Mouse (Mus musculus) midbrain, postnatal 0 days (tissue): ENCODE results near the gene Rer1. TPM values are rescaled to one million over a fixed set of nuclear protein-coding genes. Genes with fewer than 3 reads are reported as not detected.
A peak's percentile ranks its signal among the peaks of the same experiment; 100 is the strongest.

ENCODE experiments used
- ATAC-seq: fragments of 200-750 bp; cut with Nextera tagmentation; 2 replicates; pipeline ENCODE4 v1.8.0; 2017; ENCODE audit warnings: moderate number of reproducible peaks, mild to moderate bottlenecking, moderate TSS enrichment, moderate library complexity; ENCODE audit not compliant: low FRiP score
- DNase-seq: peaks from one replicate; pipeline ENCODE4 v3.0.0-alpha.2; 2015; ENCODE audit warnings: low spot score
- H3K27ac ChIP-seq: fragments of 300-500 bp; sonication (generic); 2 replicates; pipeline ENCODE4 v1.5.1; 2014; ENCODE audit warnings: low read depth, mild to moderate bottlenecking, low read length, mixed read lengths
- H3K27me3 ChIP-seq: fragments of 300-500 bp; sonication (generic); 2 replicates; pipeline ENCODE4 v1.6.1; 2014; ENCODE audit warnings: low read length, control low read depth, mixed read lengths; ENCODE audit not compliant: insufficient read depth
- H3K36me3 ChIP-seq: fragments of 300-500 bp; sonication (generic); 2 replicates; pipeline ENCODE4 v1.6.1; 2014; ENCODE audit warnings: low read length, control low read depth, mixed read lengths; ENCODE audit not compliant: insufficient read depth
- H3K4me1 ChIP-seq: fragments of 300-500 bp; sonication (generic); 2 replicates; pipeline ENCODE4 v1.6.1; 2014; ENCODE audit warnings: mild to moderate bottlenecking, control low read depth, antibody characterized with exemption, low read length, mixed read lengths; ENCODE audit not compliant: insufficient read depth
- H3K4me2 ChIP-seq: fragments of 300-500 bp; sonication (generic); 2 replicates; pipeline ENCODE4 v1.6.1; 2014; ENCODE audit warnings: low read depth, mild to moderate bottlenecking, low read length, mixed read lengths; ENCODE audit not compliant: poor library complexity, severe bottlenecking
- H3K4me3 ChIP-seq: fragments of 300-500 bp; sonication (generic); 2 replicates; pipeline ENCODE4 v1.5.1; 2014; ENCODE audit warnings: low read depth, mild to moderate bottlenecking, low read length, moderate library complexity
- H3K9ac ChIP-seq: fragments of 300-500 bp; sonication (generic); replicated peaks from 2 replicates; pipeline ENCODE4 v1.6.1; 2014; ENCODE audit warnings: mild to moderate bottlenecking, low read length, moderate library complexity, mixed read lengths; ENCODE audit not compliant: poor library complexity, severe bottlenecking
- H3K9me3 ChIP-seq: fragments of 300-500 bp; sonication (generic); 2 replicates; pipeline ENCODE4 v1.6.1; 2016; ENCODE audit warnings: low read length, control low read depth
- CTCF ChIP-seq: IDR thresholded peaks from 2 replicates; pipeline ENCODE4 v1.5.1; 2016; ENCODE audit warnings: antibody characterized with exemption, mild to moderate bottlenecking
- WGBS: fragments of 180-500 bp; shearing (Covaris S2); extraction: QIAGEN DNeasy Blood & Tissue Kit; methylation state at CpG from one replicate; pipeline ENCODE4 v1.1.7; 2014; 5-methylcytosine and 5-hydroxymethylcytosine counted together
- polyA plus RNA-seq: library from polyadenylated mRNA; unstranded; fragments of >200 nt; fragmentation: Nextera tagmentation; extraction: Ambion mirVana; gene quantifications from 2 replicates; pipeline ENCODE4 v1.2.1, GENCODE M21; 2015
- total RNA-seq: library from RNA; depleted of rRNA; stranded (reverse); fragments of >200 nt; gene quantifications from 2 replicates; pipeline ENCODE4 v1.2.3, GENCODE M21; 2014

Gene Rer1
- total and polyA plus RNA-seq, 2 experiments from 2014 or later: 91.4 to 132 TPM

GRCm38 (mm10) chr4:155066834-155067522 is 19.2 kb downstream of the Rer1 start, which contains the start of gene Pex10:
Gene Pex10, plus strand, starts transcription at chr4:155067016.
- H3K9ac ChIP-seq: peak within 1 kb of the TSS; percentile 67
- H3K4me3 ChIP-seq: peak within 1 kb of the TSS; percentile 64
- H3K27me3 ChIP-seq: no peaks in the 10 kb centered on the region
- peak within 1 kb of the TSS; percentile 62 for H3K27ac ChIP-seq
- peak; percentile 97 for DNase-seq
- TF ChIP-seq CTCF: no peak
- under 1% methylated on average over 43 of the region's 48 CpGs for WGBS
- peak within 1 kb of the TSS; percentile 59 for H3K4me2 ChIP-seq
- H3K9me3 ChIP-seq: no peaks in the 10 kb centered on the region
- H3K36me3 ChIP-seq: peaks cover 32% of the 10 kb centered on the region
- peak; percentile 92 for ATAC-seq
- H3K4me1 ChIP-seq: peaks cover 9% of the 10 kb centered on the region

GRCm38 (mm10) chr4:155065970-155066833 is 20.0 kb downstream of the Rer1 start:
- DNase-seq (peak; percentile 96), ATAC-seq (peak; percentile 62)
- Histone ChIP-seq H3K27me3 (no peaks in the 10 kb centered on the region), H3K27ac (peak overlapping the region; percentile 62), H3K36me3 (peaks cover 25% of the 10 kb centered on the region), H3K4me3 (peak overlapping the region; percentile 64), H3K9ac (0 out of 2 replicates have a peak overlapping the region, but pooled peaks have one; percentile 13), H3K9me3 (no peaks in the 10 kb centered on the region), H3K4me2 (peak overlapping the region; percentile 59), H3K4me1 (peaks cover 9% of the 10 kb centered on the region)
- 2% methylated on average over 15 of the region's 15 CpGs for WGBS
- peak; percentile 98 for TF ChIP-seq CTCF

GRCm38 (mm10) chr4:155064474-155064873 is 21.7 kb downstream of the Rer1 start:
- ATAC-seq: no peak

GRCm38 (mm10) chr4:155063895-155064294 is 22.3 kb downstream of the Rer1 start:
- ATAC-seq (no peak), DNase-seq (no peak)
- no peak overlapping the region for H3K9ac ChIP-seq
- H3K4me2 ChIP-seq: no peak overlapping the region
- no peaks in the 10 kb centered on the region for H3K27me3 ChIP-seq
- 57% methylated on average over 3 of the region's 3 CpGs for whole genome bisulfite sequencing
- no peak overlapping the region for H3K4me3 ChIP-seq
- no peak for TF ChIP-seq CTCF
- H3K9me3 ChIP-seq: no peaks in the 10 kb centered on the region
- 0 out of 2 replicates have a peak, but pooled peaks cover 7% of the 10 kb centered on the region for H3K36me3 ChIP-seq
- no peak overlapping the region for H3K27ac ChIP-seq
- peaks cover 9% of the 10 kb centered on the region for H3K4me1 ChIP-seq

More at GRCm38 (mm10) chr4:155064474-155064873, 21.7 kb downstream of the Rer1 start:
- Histone ChIP-seq H3K27ac (no peak overlapping the region), H3K4me1 (peaks cover 9% of the 10 kb centered on the region), H3K27me3 (no peaks in the 10 kb centered on the region), H3K9ac (no peak overlapping the region), H3K4me3 (no peak overlapping the region), H3K36me3 (peaks cover 10% of the 10 kb centered on the region; the same call in 1 of the 2 replicates), H3K9me3 (no peaks in the 10 kb centered on the region), H3K4me2 (no peak overlapping the region)
- WGBS: 63% methylated on average over 2 of the region's 2 CpGs
- no peak for DNase-seq
- peak; percentile 42 for TF ChIP-seq CTCF

GRCm38 (mm10) chr4:155058325-155058724 is 27.9 kb downstream of the Rer1 start:
- ATAC-seq (no peak), DNase-seq (no peak)
- no peak overlapping the region for H3K4me2 ChIP-seq
- no peak overlapping the region for H3K4me3 ChIP-seq
- TF ChIP-seq CTCF: no peak
- H3K9ac ChIP-seq: no peak overlapping the region
- H3K4me1 ChIP-seq: no peaks in the 10 kb centered on the region
- H3K27ac ChIP-seq: no peak overlapping the region
- H3K27me3 ChIP-seq: no peaks in the 10 kb centered on the region
- H3K36me3 ChIP-seq: no peaks in the 10 kb centered on the region
- no peaks in the 10 kb centered on the region for H3K9me3 ChIP-seq
- WGBS: 39% methylated on average over 10 of the region's 10 CpGs

GRCm38 (mm10) chr4:155056724-155057123 is 29.5 kb downstream of the Rer1 start, which contains the start of gene Plch2:
Gene Plch2, minus strand, starts transcription at chr4:155056784.
- no peaks in the 10 kb centered on the region for H3K27me3 ChIP-seq
- no peaks in the 10 kb centered on the region for H3K9me3 ChIP-seq
- no peak within 1 kb of the TSS for H3K4me2 ChIP-seq
- no peak for TF ChIP-seq CTCF
- 60% methylated on average over 10 of the region's 10 CpGs for WGBS
- H3K27ac ChIP-seq: no peak within 1 kb of the TSS
- no peaks in the 10 kb centered on the region for H3K36me3 ChIP-seq
- DNase-seq: no peak
- H3K4me1 ChIP-seq: no peaks in the 10 kb centered on the region
- ATAC-seq: no peak
- H3K4me3 ChIP-seq: no peak within 1 kb of the TSS
- H3K9ac ChIP-seq: no peak within 1 kb of the TSS
